Mouse (Mus musculus) megakaryocyte progenitor cell, adult 5-6 weeks (primary cell): ENCODE measurements around the gene Ipo4. TPM values are rescaled to one million over a fixed set of nuclear protein-coding genes. Genes with fewer than 3 reads are reported as not detected.

Source experiments
- total RNA-seq, 2 experiments: library from RNA; stranded (forward) in 1 of 2; stranded (reverse) in 1 of 2; fragments of 157-497, 149-512 nt in 1 of 2; fragments of 200-1000 nt in 1 of 2; gene quantifications; 2 replicates each; pipeline versions ENCODE4 v1.2.3 to v1.2.4; 2015 to 2017

Gene Ipo4
- total RNA-seq, 2 experiments from 2014 or later = 12.6 to 31.0 TPM

Other genes starting within 250 kb of the Ipo4 start
Only the 30 nearest of the 34 such genes appear.
- 38.9 and 48.0 TPM in 2 replicates for gene Dhrs4, start 157.2 kb downstream of the Ipo4 start, total RNA-seq (2015)
- 58.8 and 67.3 TPM in 2 replicates for gene Dhrs4, start 157.2 kb downstream of the Ipo4 start, total RNA-seq (2017)
- 0.05 and 0.15 TPM in 2 replicates for gene Carmil3, start 145.3 kb downstream of the Ipo4 start, total RNA-seq (2015)
- gene Carmil3, start 145.3 kb downstream of the Ipo4 start, total RNA-seq (2017) = not detected in 2 replicates
- not detected in 2 replicates for gene Cpne6, start 125.5 kb downstream of the Ipo4 start, total RNA-seq (2015)
- not detected in 2 replicates for gene Cpne6, start 125.5 kb downstream of the Ipo4 start, total RNA-seq (2017)
- not detected in 2 replicates for gene Nrl, start 111.0 kb downstream of the Ipo4 start, total RNA-seq (2015)
- gene Nrl, start 111.0 kb downstream of the Ipo4 start, total RNA-seq (2017) = not detected in 2 replicates
- 17.6 and 18.9 TPM in 2 replicates for gene Pck2, start 95.7 kb downstream of the Ipo4 start, total RNA-seq (2015)
- gene Pck2, start 95.7 kb downstream of the Ipo4 start, total RNA-seq (2017) = 32.5 and 44.3 TPM in 2 replicates
- gene Dcaf11, start 76.0 kb downstream of the Ipo4 start, total RNA-seq (2015) = 32.6 and 45.9 TPM in 2 replicates
- 61.1 and 69.1 TPM in 2 replicates for gene Dcaf11, start 76.0 kb downstream of the Ipo4 start, total RNA-seq (2017)
- gene A730061H03Rik, start 75.6 kb downstream of the Ipo4 start, total RNA-seq (2015) = 1.5 and 4.6 TPM in 2 replicates
- 3.3 and 8.2 TPM in 2 replicates for gene A730061H03Rik, start 75.6 kb downstream of the Ipo4 start, total RNA-seq (2017)
- 0.81 TPM in 1 of 2 replicates, not detected in the other for gene Fitm1, start 60.3 kb downstream of the Ipo4 start, total RNA-seq (2015)
- gene Fitm1, start 60.3 kb downstream of the Ipo4 start, total RNA-seq (2017) = 0.20 and 1.00 TPM in 2 replicates
- gene Psme1, start 57.8 kb downstream of the Ipo4 start, total RNA-seq (2015) = 899 and 931 TPM in 2 replicates
- gene Psme1, start 57.8 kb downstream of the Ipo4 start, total RNA-seq (2017) = 334 and 421 TPM in 2 replicates
- gene Emc9, start 50.7 kb downstream of the Ipo4 start, total RNA-seq (2015) = 5.1 and 5.5 TPM in 2 replicates
- 6.9 and 9.7 TPM in 2 replicates for gene Emc9, start 50.7 kb downstream of the Ipo4 start, total RNA-seq (2017)
- gene Psme2, start 44.8 kb downstream of the Ipo4 start, total RNA-seq (2015) = 374 and 388 TPM in 2 replicates
- gene Psme2, start 44.8 kb downstream of the Ipo4 start, total RNA-seq (2017) = 269 and 370 TPM in 2 replicates
- gene Rnf31, start 44.2 kb downstream of the Ipo4 start, total RNA-seq (2015) = 23.5 and 34.4 TPM in 2 replicates
- 10.5 and 11.3 TPM in 2 replicates for gene Rnf31, start 44.2 kb downstream of the Ipo4 start, total RNA-seq (2017)
- gene Irf9, start 32.4 kb downstream of the Ipo4 start, total RNA-seq (2015) = 20.6 and 24.8 TPM in 2 replicates
- 28.2 and 31.3 TPM in 2 replicates for gene Irf9, start 32.4 kb downstream of the Ipo4 start, total RNA-seq (2017)
- gene Rec8, start 17.9 kb downstream of the Ipo4 start, total RNA-seq (2015) = 3.5 and 9.5 TPM in 2 replicates
- 0.87 and 4.6 TPM in 2 replicates for gene Rec8, start 17.9 kb downstream of the Ipo4 start, total RNA-seq (2017)
- 6.7 and 8.5 TPM in 2 replicates for gene Gm49378, start 1.9 kb upstream of the Ipo4 start, total RNA-seq (2015)
- gene Gm49378, start 1.9 kb upstream of the Ipo4 start, total RNA-seq (2017) = 1.5 and 4.9 TPM in 2 replicates
- 35.8 and 39.1 TPM in 2 replicates for gene Tm9sf1, start 7.8 kb upstream of the Ipo4 start, total RNA-seq (2015)
- 47.3 and 56.1 TPM in 2 replicates for gene Tm9sf1, start 7.8 kb upstream of the Ipo4 start, total RNA-seq (2017)
- gene Tssk4, start 14.2 kb upstream of the Ipo4 start, total RNA-seq (2015) = 0.37 and 0.62 TPM in 2 replicates
- gene Tssk4, start 14.2 kb upstream of the Ipo4 start, total RNA-seq (2017) = 0.08 and 0.88 TPM in 2 replicates
- gene Mdp1, start 24.6 kb upstream of the Ipo4 start, total RNA-seq (2015) = 19.3 and 21.4 TPM in 2 replicates
- 21.7 and 22.4 TPM in 2 replicates for gene Mdp1, start 24.6 kb upstream of the Ipo4 start, total RNA-seq (2017)
- gene Gmpr2, start 36.0 kb upstream of the Ipo4 start, total RNA-seq (2015) = 29.4 and 36.0 TPM in 2 replicates
- gene Gmpr2, start 36.0 kb upstream of the Ipo4 start, total RNA-seq (2017) = 38.1 and 39.5 TPM in 2 replicates
- 491 and 506 TPM in 2 replicates for gene Nedd8, start 36.2 kb upstream of the Ipo4 start, total RNA-seq (2015)
- 258 and 288 TPM in 2 replicates for gene Nedd8, start 36.2 kb upstream of the Ipo4 start, total RNA-seq (2017)
- 19.4 and 23.1 TPM in 2 replicates for gene Tinf2, start 45.9 kb upstream of the Ipo4 start, total RNA-seq (2015)
- 17.7 and 26.3 TPM in 2 replicates for gene Tinf2, start 45.9 kb upstream of the Ipo4 start, total RNA-seq (2017)
- gene Tgm1, start 78.0 kb upstream of the Ipo4 start, total RNA-seq (2015) = 0.35 and 0.61 TPM in 2 replicates
- 0.20 and 1.1 TPM in 2 replicates for gene Tgm1, start 78.0 kb upstream of the Ipo4 start, total RNA-seq (2017)
- gene Rabggta, start 86.3 kb upstream of the Ipo4 start, total RNA-seq (2015) = 8.7 and 14.0 TPM in 2 replicates
- gene Rabggta, start 86.3 kb upstream of the Ipo4 start, total RNA-seq (2017) = 12.6 and 14.0 TPM in 2 replicates
- gene Dhrs1, start 109.7 kb upstream of the Ipo4 start, total RNA-seq (2015) = 45.7 and 50.9 TPM in 2 replicates
- gene Dhrs1, start 109.7 kb upstream of the Ipo4 start, total RNA-seq (2017) = 11.5 and 30.2 TPM in 2 replicates
- gene Nop9, start 109.7 kb upstream of the Ipo4 start, total RNA-seq (2015) = 25.6 and 26.5 TPM in 2 replicates
- gene Nop9, start 109.7 kb upstream of the Ipo4 start, total RNA-seq (2017) = 27.8 and 32.2 TPM in 2 replicates
- 0.20 and 0.77 TPM in 2 replicates for gene Cideb, start 122.5 kb upstream of the Ipo4 start, total RNA-seq (2015)
- gene Cideb, start 122.5 kb upstream of the Ipo4 start, total RNA-seq (2017) = 0.51 TPM in 1 of 2 replicates, not detected in the other
- gene Ltb4r2, start 125.5 kb upstream of the Ipo4 start, total RNA-seq (2015) = 0.39 and 0.44 TPM in 2 replicates
- gene Ltb4r2, start 125.5 kb upstream of the Ipo4 start, total RNA-seq (2017) = 0.47 and 0.62 TPM in 2 replicates
- gene Ltb4r1, start 130.0 kb upstream of the Ipo4 start, total RNA-seq (2015) = 18.5 and 19.9 TPM in 2 replicates
- gene Ltb4r1, start 130.0 kb upstream of the Ipo4 start, total RNA-seq (2017) = 31.4 and 42.4 TPM in 2 replicates
- 0.05 TPM in 1 of 2 replicates, not detected in the other for gene Adcy4, start 148.1 kb upstream of the Ipo4 start, total RNA-seq (2015)
- gene Adcy4, start 148.1 kb upstream of the Ipo4 start, total RNA-seq (2017) = not detected in 2 replicates
- 116 and 152 TPM in 2 replicates for gene Ripk3, start 152.9 kb upstream of the Ipo4 start, total RNA-seq (2015)
- 25.3 and 49.9 TPM in 2 replicates for gene Ripk3, start 152.9 kb upstream of the Ipo4 start, total RNA-seq (2017)